Mouse (Mus musculus) left cerebral cortex, postnatal 25 days (tissue): ENCODE results near the gene Gm7247. TPM values are rescaled to one million over a fixed set of nuclear protein-coding genes. Genes with fewer than 3 reads are reported as not detected.
"Not testable (repeated sequence)": the region's sequence is repeated elsewhere in the genome, so short reads cannot be mapped to it uniquely, and the experiment has no call there.

ENCODE experiments used
- DNase-seq, 2 experiments: peaks; one replicate each; pipeline ENCODE4 v3.0.0; 2022; ENCODE audit warnings: low spot score in 2 of 2, mixed read lengths in 1 of 2
- intact Hi-C: fragments of 180-260 bp; cut with DNase I; formaldehyde crosslinking; loops from one replicate; pipeline ENCODE4 v1.15.1; 2025
- total RNA-seq, 2 experiments: library from RNA; stranded (reverse); gene quantifications; 2 replicates each; pipeline ENCODE4 v1.2.3; 2021

Gm7247 gene
- total RNA-seq, 2 experiments from 2014 or later, result not detected

GRCm38 (mm10) chr14:51483671-51484070 is 122.1 kb downstream of the Gm7247 start:
- intact Hi-C loops, result no loop called here
- no peak for DNase-seq

- no peak for DNase-seq
- intact Hi-C loops, result no loop called here
Measured at GRCm38 (mm10) chr14:51486111-51486510, 124.6 kb downstream of the Gm7247 start.

- intact Hi-C loops, result no loop called here
- no peak for DNase-seq
Measured at GRCm38 (mm10) chr14:51495781-51496180, 134.2 kb downstream of the Gm7247 start.

- DNase-seq, result no peak
- intact Hi-C loops, result no loop called here
Measured at GRCm38 (mm10) chr14:51496955-51497354, 135.4 kb downstream of the Gm7247 start.

- DNase-seq, result no peak
- intact Hi-C loops, result no loop called here
Measured at GRCm38 (mm10) chr14:51497958-51498357, 136.4 kb downstream of the Gm7247 start.

GRCm38 (mm10) chr14:51499707-51500275 is 138.2 kb downstream of the Gm7247 start:
- intact Hi-C loops, result no loop called here

GRCm38 (mm10) chr14:51500461-51500860 is 138.9 kb downstream of the Gm7247 start:
- DNase-seq, result no peak
- intact Hi-C loops, result no loop called here

More at GRCm38 (mm10) chr14:51499707-51500275, 138.2 kb downstream of the Gm7247 start:
- DNase-seq, result no peak

GRCm38 (mm10) chr14:51507416-51507815 is 145.9 kb downstream of the Gm7247 start:
- no peak for DNase-seq
- intact Hi-C loops, result no loop called here

GRCm38 (mm10) chr14:51552490-51552889 is 190.9 kb downstream of the Gm7247 start, which contains the start of gene Gm5622:
Gene Gm5622, plus strand, starts transcription at chr14:51552790.
- intact Hi-C loops, result no loop called here

GRCm38 (mm10) chr14:51573963-51574362 is 212.4 kb downstream of the Gm7247 start, which contains the start of gene Gm17175:
Gene Gm17175, minus strand, starts transcription at chr14:51574063.
- intact Hi-C loops, result not testable (repeated sequence)

More at GRCm38 (mm10) chr14:51552490-51552889, 190.9 kb downstream of the Gm7247 start, which contains the start of gene Gm5622:
- DNase-seq, result no peak

GRCm38 (mm10) chr14:51592039-51592438 is 230.5 kb downstream of the Gm7247 start, which contains the start of gene Gm17174:
Gene Gm17174, minus strand, starts transcription at chr14:51592139.
- intact Hi-C loops, DNase-seq: not testable (repeated sequence)

More at GRCm38 (mm10) chr14:51573963-51574362, 212.4 kb downstream of the Gm7247 start, which contains the start of gene Gm17175:
- not testable (repeated sequence) for DNase-seq

GRCm38 (mm10) chr14:51611210-51611609 is 249.7 kb downstream of the Gm7247 start, which contains the start of gene Gm17078:
Gene Gm17078, minus strand, starts transcription at chr14:51611310.
- intact Hi-C loops, result no loop called here
- no peak for DNase-seq

Other genes with a start within 250 kb of the Gm7247 start
- not detected for gene Eddm3b, start 247.3 kb upstream of the Gm7247 start, total RNA-seq
- gene Rnase6, start 237.8 kb upstream of the Gm7247 start, total RNA-seq, result under 1 TPM in 1 of 2 experiments, not detected in 1; 0.32 TPM
- gene Rnase1, start 215.0 kb upstream of the Gm7247 start, total RNA-seq, result under 1 TPM; 0.57 to 0.73 TPM
- gene Rnase2b, start 199.5 kb upstream of the Gm7247 start, total RNA-seq, result not detected
- gene Ang2, start 162.6 kb upstream of the Gm7247 start, total RNA-seq, result not detected
- gene Ear14, start 158.4 kb upstream of the Gm7247 start, total RNA-seq, result not detected
- gene Rnase2a, start 105.6 kb upstream of the Gm7247 start, total RNA-seq, result not detected
- not detected for gene Vmn2r88, start 49.1 kb downstream of the Gm7247 start, total RNA-seq
- not detected for gene Vmn2r89, start 90.1 kb downstream of the Gm7247 start, total RNA-seq
- not detected for gene Gm5622, start 191.0 kb downstream of the Gm7247 start, total RNA-seq
- gene Gm17175, start 212.3 kb downstream of the Gm7247 start, total RNA-seq, result not detected
- gene Gm17174, start 230.4 kb downstream of the Gm7247 start, total RNA-seq, result not detected
- gene Gm17078, start 249.6 kb downstream of the Gm7247 start, total RNA-seq, result not detected